Mouse (Mus musculus) layer of hippocampus, postnatal 14 days (tissue): ENCODE data around the gene Mettl18. TPM values are rescaled to one million over a fixed set of nuclear protein-coding genes. Genes with fewer than 3 reads are reported as not detected.
A peak's percentile ranks its signal among the peaks of the same experiment; 100 is the strongest.
"Not testable (repeated sequence)": the region's sequence is repeated elsewhere in the genome, so short reads cannot be mapped to it uniquely, and the experiment has no call there.

ENCODE experiments used
- DNase-seq, 2 experiments: peaks; one replicate each; pipeline ENCODE4 v3.0.0; 2021 to 2022; ENCODE audit warnings: low spot score in 2 of 2, mixed read lengths in 1 of 2
- long read RNA-seq, 2 experiments: library from polyadenylated mRNA; stranded (forward); transcript quantifications; one replicate each; pipeline ENCODE4 v2.0.0; 2021
- total RNA-seq, 2 experiments: library from RNA; stranded (reverse); gene quantifications; 2 replicates each; pipeline ENCODE4 v1.2.3; 2021

The Mettl18 gene
- 1 to 10 TPM; 4.1 to 6.9 TPM for total RNA-seq
- long read RNA-seq, experiment 1, transcript Mettl18-201 (2 exons, 1,513 nt): major isoform, 5 of 7 reads
- long read RNA-seq, experiment 1, partial matches to known transcripts: 0 of 7 reads
- long read RNA-seq, experiment 1, other reads (novel, unspliced or antisense): 0 of 7 reads
- long read RNA-seq, experiment 2, transcript Mettl18-202 (2 exons, 1,419 nt): major isoform, 5 of 6 reads
- long read RNA-seq, experiment 2, partial matches to known transcripts: 0 of 6 reads
- long read RNA-seq, experiment 2, other reads (novel, unspliced or antisense): 0 of 6 reads

GRCm38 (mm10) chr1:163994721-163995608 lies at the start of gene Mettl18, which contains the start of gene BC055324:
Mettl18 (plus strand) TSS chr1:163994889.
BC055324 (minus strand) TSS chr1:163994796.
- peak; percentile 90 to 92 for DNase-seq

GRCm38 (mm10) chr1:163953396-163953795 lies 41.3 kb upstream of the Mettl18 start:
- DNase-seq: no peak

GRCm38 (mm10) chr1:163958036-163958435 lies 36.7 kb upstream of the Mettl18 start:
- DNase-seq: no peak

GRCm38 (mm10) chr1:163964008-163964689 lies 30.5 kb upstream of the Mettl18 start:
- DNase-seq: no peak

- DNase-seq: no peak
These were observed 20.2 kb upstream of the Mettl18 start for GRCm38 (mm10) chr1:163974471-163974870.

GRCm38 (mm10) chr1:163975088-163975487 lies 19.6 kb upstream of the Mettl18 start:
- no peak for DNase-seq

GRCm38 (mm10) chr1:163976515-163976914 lies 18.2 kb upstream of the Mettl18 start:
- no peak for DNase-seq

- no peak for DNase-seq
These were observed 2.3 kb upstream of the Mettl18 start for GRCm38 (mm10) chr1:163992371-163992770.

- DNase-seq: no peak
These were observed 442 bp upstream of the Mettl18 start for GRCm38 (mm10) chr1:163994173-163994720.

GRCm38 (mm10) chr1:163995609-163995913 lies 872 bp downstream of the Mettl18 start:
- no peak for DNase-seq

- no peak for DNase-seq
These were observed 7.3 kb downstream of the Mettl18 start for GRCm38 (mm10) chr1:164001831-164002452.

- DNase-seq: no peak
These were observed 9.6 kb downstream of the Mettl18 start for GRCm38 (mm10) chr1:164004311-164004710.

- DNase-seq: peak in 1 of 2 experiments; percentile 6
These were observed 14.5 kb downstream of the Mettl18 start for GRCm38 (mm10) chr1:164009235-164009634.

GRCm38 (mm10) chr1:164014616-164015015 lies 19.9 kb downstream of the Mettl18 start:
- no peak for DNase-seq

GRCm38 (mm10) chr1:164018221-164018896 lies 23.7 kb downstream of the Mettl18 start:
- DNase-seq: no peak

GRCm38 (mm10) chr1:164019789-164020188 lies 25.1 kb downstream of the Mettl18 start:
- DNase-seq: no peak

- not testable (repeated sequence) for DNase-seq
These were observed 26.1 kb downstream of the Mettl18 start for GRCm38 (mm10) chr1:164020746-164021145.

GRCm38 (mm10) chr1:164022106-164022505 lies 27.4 kb downstream of the Mettl18 start:
- DNase-seq: not testable (repeated sequence)

GRCm38 (mm10) chr1:164025685-164026084 lies 31.0 kb downstream of the Mettl18 start:
- no peak for DNase-seq

GRCm38 (mm10) chr1:164027416-164027815 lies 32.7 kb downstream of the Mettl18 start:
- no peak for DNase-seq
